Mouse (Mus musculus) bone marrow, adult 2 months (tissue): ENCODE data around the gene Trim47. TPM values are rescaled to one million over a fixed set of nuclear protein-coding genes. Genes with fewer than 3 reads are reported as not detected.

Experiments used
- H3K27ac ChIP-seq: fragments of 200-500 bp; 2 replicates; pipeline ENCODE4 v1.5.1; 2012; ENCODE audit warnings: low read depth, mild to moderate bottlenecking, control low read depth, inconsistent platforms, low read length; ENCODE audit not compliant: control insufficient read depth, poor library complexity, insufficient read depth
- H3K4me1 ChIP-seq: fragments of 200-500 bp; 2 replicates; pipeline ENCODE4 v1.6.1; 2011; ENCODE audit warnings: low read length; ENCODE audit not compliant: control insufficient read depth, insufficient read depth
- H3K4me3 ChIP-seq: fragments of 200-500 bp; replicated peaks from 2 replicates; pipeline ENCODE3; 2011; ENCODE audit warnings: mild to moderate bottlenecking, low read depth, low read length, control low read depth; ENCODE audit not compliant: control insufficient read depth
- CTCF ChIP-seq: fragments of 200-500 bp; IDR thresholded peaks from 2 replicates; pipeline ENCODE4 v1.5.1; 2011; ENCODE audit warnings: low read length, control low read depth; ENCODE audit not compliant: control insufficient read depth, insufficient read depth
- POLR2A ChIP-seq: fragments of 200-500 bp; IDR thresholded peaks from 2 replicates; pipeline ENCODE4 v1.6.1; 2011; ENCODE audit warnings: low read depth, mild to moderate bottlenecking, control low read depth, low read length, borderline replicate concordance; ENCODE audit not compliant: control insufficient read depth
- WGBS: fragments of 180-500 bp; shearing (Covaris S2); methylation state at CpG from one replicate; pipeline ENCODE4 v1.1.7; 2018; 5-methylcytosine and 5-hydroxymethylcytosine counted together
- polyA plus RNA-seq: library from polyadenylated mRNA; stranded (reverse); fragments of >200 nt; gene quantifications from 2 replicates; pipeline ENCODE4 v1.2.4, GENCODE M21; 2011; ENCODE audit warnings: low replicate concordance; ENCODE audit not compliant: missing spikeins, insufficient read depth, insufficient read length

Trim47 gene
- polyA plus RNA-seq, 1 experiment, result 8.9 TPM

GRCm38 (mm10) chr11:116074436-116074991, 52.5 kb downstream of the Trim47 start:
- H3K4me3 ChIP-seq, result no peak overlapping the region
- 48% methylated on average over 7 of the region's 7 CpGs for whole genome bisulfite sequencing
- no peak overlapping the region for H3K27ac ChIP-seq
- peaks cover 2% of the 10 kb centered on the region; the same call in 1 of the 2 replicates for H3K4me1 ChIP-seq
- TF ChIP-seq POLR2A (no peak), CTCF (no peak)

GRCm38 (mm10) chr11:116072608-116073007, 54.4 kb downstream of the Trim47 start:
- Histone ChIP-seq H3K4me3 (no peak overlapping the region), H3K4me1 (peaks cover 2% of the 10 kb centered on the region; the same call in 1 of the 2 replicates), H3K27ac (no peak overlapping the region)
- TF ChIP-seq POLR2A (no peak), CTCF (no peak)
- 82% methylated on average over 3 of the region's 3 CpGs for WGBS

GRCm38 (mm10) chr11:116071510-116071909, 55.5 kb downstream of the Trim47 start:
- Histone ChIP-seq H3K27ac (no peak overlapping the region), H3K4me3 (no peak overlapping the region), H3K4me1 (peaks cover 2% of the 10 kb centered on the region; the same call in 1 of the 2 replicates)
- 26% methylated on average over 5 of the region's 5 CpGs for WGBS
- TF ChIP-seq CTCF (peak; percentile 58), POLR2A (no peak)

GRCm38 (mm10) chr11:116065345-116065744, 61.7 kb downstream of the Trim47 start:
- no peak overlapping the region for H3K27ac ChIP-seq
- 89% methylated on average over 12 of the region's 12 CpGs for WGBS
- TF ChIP-seq POLR2A, result no peak
- no peaks in the 10 kb centered on the region for H3K4me1 ChIP-seq
- H3K4me3 ChIP-seq, result no peak overlapping the region

GRCm38 (mm10) chr11:116064187-116064867, 62.7 kb downstream of the Trim47 start:
- no peak overlapping the region for H3K27ac ChIP-seq
- no peak overlapping the region for H3K4me3 ChIP-seq
- 91% methylated on average over 23 of the region's 23 CpGs for WGBS
- H3K4me1 ChIP-seq, result no peaks in the 10 kb centered on the region
- no peak for TF ChIP-seq POLR2A
- TF ChIP-seq CTCF, result no peak

GRCm38 (mm10) chr11:116063562-116063961, 63.4 kb downstream of the Trim47 start:
- TF ChIP-seq POLR2A, result no peak
- TF ChIP-seq CTCF, result no peak
- H3K27ac ChIP-seq, result no peak overlapping the region
- H3K4me3 ChIP-seq, result no peak overlapping the region
- 71% methylated on average over 13 of the region's 13 CpGs for WGBS
- H3K4me1 ChIP-seq, result no peaks in the 10 kb centered on the region

GRCm38 (mm10) chr11:116062521-116062920, 64.5 kb downstream of the Trim47 start:
- H3K27ac ChIP-seq, result no peak overlapping the region
- no peak overlapping the region for H3K4me3 ChIP-seq
- TF ChIP-seq CTCF (no peak), POLR2A (no peak)
- 82% methylated on average over 8 of the region's 8 CpGs for WGBS
- H3K4me1 ChIP-seq, result no peaks in the 10 kb centered on the region; the same call in 1 of the 2 replicates

GRCm38 (mm10) chr11:116061641-116062415, 65.2 kb downstream of the Trim47 start:
- TF ChIP-seq POLR2A, result no peak
- no peak for TF ChIP-seq CTCF
- Histone ChIP-seq H3K27ac (no peak overlapping the region), H3K4me1 (no peaks in the 10 kb centered on the region; the same call in 1 of the 2 replicates), H3K4me3 (no peak overlapping the region)
- WGBS, result 82% methylated on average over 13 of the region's 13 CpGs
